Mouse (Mus musculus): Measurements from ENCODE around the gene Hoxa4. TPM values are rescaled to one million over a fixed set of nuclear protein-coding genes. Genes with fewer than 3 reads are reported as not detected.

Gene Hoxa4
- 0.17 and 1.4 TPM in 2 replicates for polyA plus RNA-seq (2016; fragmentation: Nextera tagmentation; extraction: Ambion mirVana)

DNA sequence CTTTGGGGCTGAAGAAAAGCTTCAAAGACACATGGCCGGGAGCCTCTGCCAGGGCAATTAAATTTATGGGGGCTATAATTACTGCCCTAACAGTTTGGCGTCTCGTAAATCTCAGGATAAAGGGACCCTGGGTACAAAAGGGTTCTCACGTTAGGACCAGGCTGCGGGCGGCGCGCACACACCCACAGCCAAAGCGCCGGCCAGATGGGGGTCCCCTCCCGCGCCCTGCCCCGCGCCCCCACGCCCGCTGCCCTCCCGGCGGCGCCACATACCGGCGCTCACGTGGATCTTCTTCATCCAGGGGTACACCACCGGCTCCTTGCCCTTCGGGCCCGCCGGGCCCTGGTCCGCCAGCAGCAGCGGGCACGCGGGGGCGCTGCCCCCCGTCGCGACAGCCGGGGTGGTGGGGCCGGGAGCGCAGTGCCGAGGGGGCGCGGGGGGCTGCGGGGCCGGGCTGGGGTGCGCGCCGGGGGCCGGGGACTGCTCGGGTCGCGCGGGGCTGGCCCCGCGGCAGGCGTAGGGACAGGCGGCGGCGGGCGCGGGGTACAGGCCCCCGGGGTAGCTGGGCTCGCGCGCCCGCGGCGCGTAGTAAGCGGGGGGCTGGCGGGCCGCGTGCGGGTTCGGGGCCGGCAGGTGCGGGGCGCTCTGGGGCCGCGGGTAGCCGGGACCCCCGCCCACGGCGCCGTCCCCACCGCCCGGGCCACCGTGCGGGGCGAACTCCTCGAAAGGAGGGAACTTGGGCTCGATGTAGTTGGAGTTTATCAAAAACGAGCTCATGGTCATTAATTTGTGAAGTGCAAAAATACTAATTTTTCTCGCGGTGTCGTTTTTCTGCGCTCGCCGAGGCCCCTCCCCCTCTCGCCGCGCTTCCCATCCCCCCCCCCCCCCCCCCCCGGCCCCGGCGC is at the start of gene Hoxa4:
Gene Hoxa4 (minus strand): TSS at position 848 of the 905 bp plus-strand sequence.
- Histone ChIP-seq H3K9me3 (no peaks in the 10 kb centered on the region), H3K27me3 (ENCODE audit: insufficient read depth, poor library complexity, severe bottlenecking) (peaks cover 100% of the 10 kb centered on the region), H3K4me1 (peaks cover 15% of the 10 kb centered on the region), H3K36me3 (no peaks in the 10 kb centered on the region), H3K27ac (peak within 1 kb of the TSS; percentile 83), H3K4me3 (peak within 1 kb of the TSS; percentile 61)
- WGBS: 2% methylated on average over 97 of the region's 102 CpGs
- peak; percentile 76 for DNase-seq (ENCODE audit: low spot score)

DNA sequence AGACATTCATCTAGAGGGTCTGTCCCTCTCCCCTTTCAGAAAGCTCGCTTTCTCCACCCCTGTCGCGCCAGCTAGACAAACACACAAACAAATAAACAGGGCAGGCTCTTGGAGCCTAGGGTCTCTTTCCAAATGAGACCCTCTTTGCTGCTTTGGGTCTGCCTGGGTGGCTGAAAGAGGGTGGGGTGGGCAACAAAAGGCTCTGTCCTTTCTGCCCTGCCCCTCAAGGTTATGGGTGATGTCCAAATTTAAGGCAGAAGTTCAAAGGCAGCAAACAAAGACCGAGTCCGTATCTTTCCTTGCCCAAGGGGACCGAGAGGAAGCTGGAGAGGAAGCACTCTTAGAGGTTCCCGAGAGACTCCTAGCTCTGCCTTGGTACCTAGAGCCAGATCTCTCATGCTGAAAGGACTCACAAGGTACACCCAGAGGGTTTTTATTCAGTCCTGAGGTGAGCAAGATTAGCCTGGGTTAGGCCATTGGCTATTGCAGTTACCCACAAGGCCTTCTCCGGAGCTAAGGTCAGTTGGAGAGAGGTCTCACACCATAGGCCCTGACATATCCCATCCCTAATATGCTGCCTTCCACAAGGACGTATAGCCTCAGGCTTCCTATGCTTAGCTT is 49.6 kb upstream of the Hoxa4 start:
- DNase-seq (ENCODE audit: low spot score): peak; percentile 70
- Histone ChIP-seq H3K36me3 (no peaks in the 10 kb centered on the region), H3K4me1 (peaks cover 9% of the 10 kb centered on the region; the same call in 1 of the 2 replicates), H3K27me3 (ENCODE audit: insufficient read depth, poor library complexity, severe bottlenecking) (peaks cover 99% of the 10 kb centered on the region), H3K4me3 (no peak overlapping the region; the same call in 1 of the 2 replicates), H3K27ac (no peak overlapping the region), H3K9me3 (no peaks in the 10 kb centered on the region)
- WGBS: 3% methylated on average over 9 of the region's 9 CpGs

DNA sequence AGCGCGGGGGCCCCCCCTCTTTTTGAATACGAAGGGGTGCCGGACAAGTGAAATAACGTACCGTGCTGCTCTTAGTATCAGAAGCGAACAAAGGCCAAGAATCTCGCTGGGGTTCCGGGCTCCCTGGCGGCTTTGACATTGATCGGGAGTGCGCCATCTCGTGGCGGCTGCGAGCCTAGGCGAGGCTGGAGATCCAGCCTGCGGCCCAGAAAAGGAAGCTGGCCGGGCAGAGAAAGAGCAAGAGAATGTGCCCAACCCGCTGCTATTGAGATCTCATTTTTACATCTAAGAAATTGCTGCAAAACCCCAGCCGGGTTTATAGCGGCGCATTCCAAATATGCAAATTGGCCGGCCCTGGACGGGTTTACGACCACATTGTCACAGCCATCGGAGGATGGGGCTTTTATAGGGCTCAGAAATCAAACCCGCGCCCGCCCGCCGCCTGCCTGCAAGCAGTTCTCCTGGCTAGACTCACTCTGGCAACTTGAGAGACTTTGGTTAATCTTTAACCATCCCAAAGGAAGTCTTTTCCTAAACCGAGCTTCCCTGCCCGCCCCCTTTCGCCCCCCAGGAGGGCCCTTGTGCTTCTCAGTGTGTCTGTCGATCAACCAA is 48.9 kb upstream of the Hoxa4 start, which contains the start of gene Hoxa10:
Gene Hoxa10 (minus strand): TSS at position 466 of the 612 bp plus-strand sequence.
- Histone ChIP-seq H3K36me3 (no peaks in the 10 kb centered on the region), H3K27ac (no peak within 1 kb of the TSS), H3K4me3 (peak within 1 kb of the TSS; percentile 46), H3K27me3 (ENCODE audit: insufficient read depth, poor library complexity, severe bottlenecking) (peaks cover 99% of the 10 kb centered on the region), H3K9me3 (no peaks in the 10 kb centered on the region), H3K4me1 (peaks cover 9% of the 10 kb centered on the region; the same call in 1 of the 2 replicates)
- WGBS: under 1% methylated on average over 35 of the region's 35 CpGs
- peak; percentile 89 for DNase-seq (ENCODE audit: low spot score)

DNA sequence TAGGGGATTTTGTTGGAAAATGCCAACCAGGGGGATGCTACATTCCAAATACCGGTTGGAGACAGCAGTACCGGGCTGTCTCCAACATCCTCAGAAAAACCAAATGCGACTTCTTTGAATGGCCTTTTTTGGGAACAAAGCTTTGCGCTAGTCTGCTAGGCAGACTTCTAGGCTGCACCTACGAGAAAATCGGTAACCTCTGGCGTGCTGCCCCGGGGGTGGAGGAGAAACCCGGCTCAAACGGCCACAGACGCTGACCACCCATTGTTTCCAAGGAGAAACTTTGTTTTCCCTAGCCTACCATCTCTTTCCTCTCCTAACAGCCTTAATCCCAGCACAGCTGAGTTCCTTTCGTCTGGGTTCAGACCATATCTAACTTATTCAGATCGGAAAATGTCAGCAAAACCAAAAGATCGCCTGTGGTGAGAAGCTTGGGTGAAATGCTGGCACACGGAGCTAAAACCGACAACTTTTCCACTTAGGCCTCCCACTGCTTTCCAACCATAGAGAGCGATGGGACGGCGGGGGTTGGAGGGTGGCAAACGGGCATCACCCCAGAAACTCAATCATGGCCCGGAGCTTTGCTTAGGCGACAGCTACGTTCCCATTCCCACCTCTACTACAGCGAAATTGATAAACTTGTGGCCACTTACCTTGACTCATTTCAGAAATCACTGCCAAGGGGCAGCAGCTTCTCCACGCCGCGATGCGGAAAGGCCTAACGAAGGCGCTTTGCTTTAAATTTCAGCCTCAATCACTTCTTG is 48.3 kb upstream of the Hoxa4 start:
- peak overlapping the region; percentile 46 for H3K4me3 ChIP-seq
- no peak overlapping the region for H3K27ac ChIP-seq
- peaks cover 99% of the 10 kb centered on the region for H3K27me3 ChIP-seq (ENCODE audit: insufficient read depth, poor library complexity, severe bottlenecking)
- H3K4me1 ChIP-seq: peaks cover 4% of the 10 kb centered on the region; the same call in 1 of the 2 replicates
- H3K36me3 ChIP-seq: no peaks in the 10 kb centered on the region
- no peaks in the 10 kb centered on the region for H3K9me3 ChIP-seq
- DNase-seq (ENCODE audit: low spot score): peak; percentile 72
- WGBS: 2% methylated on average over 30 of the region's 30 CpGs

DNA sequence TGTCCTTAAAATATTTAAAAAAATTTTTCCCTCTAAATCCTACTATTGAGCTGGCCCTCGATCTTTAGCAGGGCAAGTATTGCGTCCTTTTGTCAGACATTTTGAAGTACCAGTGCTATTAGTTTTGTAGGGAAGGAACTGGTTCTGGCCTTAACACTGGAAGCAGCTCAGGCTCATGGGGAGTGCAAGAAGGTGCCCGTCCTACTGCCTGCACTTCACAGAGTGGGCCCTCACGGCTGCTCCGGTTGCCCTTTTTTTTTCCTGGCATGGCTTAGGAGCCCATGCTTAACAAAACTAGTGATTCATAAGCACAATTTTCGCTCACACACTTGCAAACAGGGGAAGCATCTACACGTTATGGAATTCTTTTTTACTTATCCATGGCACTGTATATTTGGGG is 47.4 kb upstream of the Hoxa4 start:
- no peak overlapping the region for H3K27ac ChIP-seq
- no peak overlapping the region for H3K4me3 ChIP-seq
- no peaks in the 10 kb centered on the region for H3K36me3 ChIP-seq
- peaks cover 9% of the 10 kb centered on the region for H3K4me1 ChIP-seq
- no peaks in the 10 kb centered on the region for H3K9me3 ChIP-seq
- 2% methylated on average over 7 of the region's 7 CpGs for WGBS
- H3K27me3 ChIP-seq (ENCODE audit: insufficient read depth, poor library complexity, severe bottlenecking): peaks cover 99% of the 10 kb centered on the region
- no peak for DNase-seq (ENCODE audit: low spot score)

DNA sequence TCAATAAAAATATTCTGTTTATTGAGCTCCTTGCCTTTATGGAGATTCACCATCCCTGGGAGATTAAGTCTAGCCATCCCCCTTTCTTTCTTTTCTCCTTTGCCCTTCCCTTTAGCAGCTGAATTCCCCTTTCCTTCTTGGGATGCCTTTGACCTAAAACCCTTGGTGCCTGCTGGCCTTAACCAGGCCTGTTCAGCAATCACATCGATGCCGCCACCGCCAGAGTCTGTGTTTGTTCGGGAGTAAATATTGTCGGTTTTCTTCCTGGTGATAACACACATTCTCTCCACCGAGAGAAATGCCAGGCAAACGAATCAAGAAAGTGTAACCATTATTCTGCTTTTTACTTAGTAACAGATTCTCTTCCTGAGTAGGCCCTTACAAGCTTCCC is 46.6 kb upstream of the Hoxa4 start:
- under 1% methylated on average over 7 of the region's 7 CpGs for WGBS
- Histone ChIP-seq H3K36me3 (no peaks in the 10 kb centered on the region), H3K27me3 (ENCODE audit: insufficient read depth, poor library complexity, severe bottlenecking) (peaks cover 99% of the 10 kb centered on the region)

DNA sequence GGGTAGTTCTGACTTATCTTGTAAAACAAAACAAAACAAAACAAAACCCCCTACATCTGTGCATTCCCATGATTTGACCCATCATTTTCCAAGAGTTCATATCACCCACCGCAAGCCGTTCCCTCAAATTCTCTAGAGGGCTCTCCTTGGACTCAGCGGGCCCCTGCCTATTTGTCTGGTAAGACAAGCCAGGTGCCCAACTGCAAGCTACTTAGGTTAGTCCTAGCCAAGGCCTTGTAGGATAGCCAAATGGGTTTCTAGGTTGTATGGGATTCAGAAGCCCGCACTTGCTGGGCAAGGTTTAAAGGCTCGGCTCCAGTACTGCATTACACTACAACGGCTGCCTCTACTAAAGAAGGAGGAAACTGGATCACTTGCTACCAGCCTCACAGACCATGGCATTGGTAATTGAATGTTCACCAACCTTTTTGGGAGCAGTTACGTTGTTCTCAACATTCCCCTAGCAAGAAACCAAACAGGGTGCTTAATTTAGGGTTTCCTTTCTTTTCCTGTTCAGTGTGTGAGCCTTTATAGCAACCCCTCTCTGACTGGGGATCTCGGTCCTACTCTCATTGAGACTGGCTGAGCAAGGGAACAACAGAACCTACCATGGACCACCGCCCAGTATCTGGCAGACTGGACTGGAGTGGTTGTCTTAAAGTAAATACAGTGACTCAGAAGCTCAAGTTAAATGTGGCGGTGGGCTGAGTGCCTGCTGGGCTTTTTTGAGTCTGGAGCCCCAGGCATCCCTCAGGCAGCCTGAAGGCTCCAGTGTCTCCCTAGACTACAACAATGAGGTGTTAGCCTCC is 46.0 kb upstream of the Hoxa4 start:
- Histone ChIP-seq H3K4me3 (no peak overlapping the region), H3K27ac (no peak overlapping the region), H3K27me3 (ENCODE audit: insufficient read depth, poor library complexity, severe bottlenecking) (peaks cover 99% of the 10 kb centered on the region), H3K9me3 (no peaks in the 10 kb centered on the region), H3K36me3 (no peaks in the 10 kb centered on the region), H3K4me1 (peaks cover 15% of the 10 kb centered on the region)
- 10% methylated on average over 10 of the region's 10 CpGs for WGBS
- DNase-seq (ENCODE audit: low spot score): peak; percentile 64

More for the DNA sequence above, 46.6 kb upstream of the Hoxa4 start:
- H3K4me3 ChIP-seq: no peak overlapping the region
- H3K27ac ChIP-seq: no peak overlapping the region
- DNase-seq (ENCODE audit: low spot score): peak; percentile 64
- H3K4me1 ChIP-seq: peaks cover 15% of the 10 kb centered on the region
- no peaks in the 10 kb centered on the region for H3K9me3 ChIP-seq

DNA sequence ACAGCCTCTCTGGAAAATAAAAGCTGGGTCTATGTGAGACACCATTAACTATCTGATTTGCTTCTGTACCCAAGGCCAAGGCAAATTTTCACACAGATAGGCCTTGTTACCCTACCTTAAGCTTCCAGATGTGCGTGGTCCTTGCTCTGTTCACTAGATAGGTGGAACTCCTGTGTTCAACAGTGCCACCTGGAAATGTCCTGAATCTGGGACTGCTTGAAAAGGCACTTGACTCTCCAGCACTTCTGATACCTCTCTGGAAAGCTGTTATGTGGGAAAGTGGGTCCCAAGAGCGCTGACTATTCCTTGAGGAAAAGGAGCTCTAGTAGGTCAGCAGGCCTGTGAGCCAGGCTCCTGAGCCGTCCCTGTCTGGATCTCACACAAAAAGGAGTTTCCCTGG is 45.3 kb upstream of the Hoxa4 start:
- no peak overlapping the region for H3K27ac ChIP-seq
- H3K4me3 ChIP-seq: no peak overlapping the region
- H3K4me1 ChIP-seq: peaks cover 15% of the 10 kb centered on the region
- peaks cover 100% of the 10 kb centered on the region for H3K27me3 ChIP-seq (ENCODE audit: insufficient read depth, poor library complexity, severe bottlenecking)
- H3K9me3 ChIP-seq: no peaks in the 10 kb centered on the region
- no peaks in the 10 kb centered on the region for H3K36me3 ChIP-seq
- WGBS: 8% methylated on average over 3 of the region's 3 CpGs
- DNase-seq (ENCODE audit: low spot score): peak; percentile 61

DNA sequence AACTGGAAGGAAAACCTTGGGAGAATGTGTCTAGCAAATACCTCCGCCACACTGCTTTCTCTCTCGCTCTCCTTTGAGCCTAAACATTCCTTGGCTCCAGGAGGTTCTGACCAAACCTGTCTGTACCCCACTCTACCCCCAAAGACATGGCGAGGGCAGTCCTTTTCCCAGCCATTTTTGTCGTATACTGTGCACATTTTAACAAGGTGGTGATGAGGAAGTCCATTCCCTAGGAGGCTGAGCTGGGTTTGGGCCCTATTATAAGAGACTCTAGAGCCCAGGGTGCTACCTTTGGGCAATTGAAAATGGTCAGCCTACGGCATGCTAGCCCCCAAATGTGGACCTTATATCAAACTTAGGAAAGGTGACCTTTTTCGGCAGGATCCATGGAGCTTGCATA is 44.3 kb upstream of the Hoxa4 start:
- H3K9me3 ChIP-seq: no peaks in the 10 kb centered on the region
- no peaks in the 10 kb centered on the region for H3K36me3 ChIP-seq
- DNase-seq (ENCODE audit: low spot score): peak; percentile 17
- no peak overlapping the region for H3K27ac ChIP-seq
- peaks cover 15% of the 10 kb centered on the region for H3K4me1 ChIP-seq
- WGBS: 15% methylated on average over 6 of the region's 6 CpGs
- peaks cover 99% of the 10 kb centered on the region for H3K27me3 ChIP-seq (ENCODE audit: insufficient read depth, poor library complexity, severe bottlenecking)
- H3K4me3 ChIP-seq: no peak overlapping the region

DNA sequence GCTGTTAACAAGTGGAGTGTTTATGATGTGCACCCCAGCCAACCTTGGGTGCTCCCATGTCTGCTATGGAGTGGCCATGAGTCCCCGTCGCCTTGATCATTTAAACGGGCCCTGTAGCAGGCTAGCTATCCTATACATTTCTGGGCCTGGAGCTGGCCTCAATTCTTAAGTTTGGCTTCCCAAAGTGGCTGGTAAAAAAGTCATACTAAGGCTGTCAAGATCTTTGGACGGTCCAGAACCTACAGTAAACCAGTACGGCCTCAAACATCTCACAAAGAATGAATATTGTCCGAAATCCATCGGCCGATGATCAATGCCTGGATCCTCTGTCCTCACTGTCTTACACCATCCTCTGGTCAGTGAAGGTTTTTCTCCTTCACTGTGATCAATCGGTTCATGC is 43.7 kb upstream of the Hoxa4 start:
- Histone ChIP-seq H3K4me3 (no peak overlapping the region), H3K27ac (no peak overlapping the region)

DNA sequence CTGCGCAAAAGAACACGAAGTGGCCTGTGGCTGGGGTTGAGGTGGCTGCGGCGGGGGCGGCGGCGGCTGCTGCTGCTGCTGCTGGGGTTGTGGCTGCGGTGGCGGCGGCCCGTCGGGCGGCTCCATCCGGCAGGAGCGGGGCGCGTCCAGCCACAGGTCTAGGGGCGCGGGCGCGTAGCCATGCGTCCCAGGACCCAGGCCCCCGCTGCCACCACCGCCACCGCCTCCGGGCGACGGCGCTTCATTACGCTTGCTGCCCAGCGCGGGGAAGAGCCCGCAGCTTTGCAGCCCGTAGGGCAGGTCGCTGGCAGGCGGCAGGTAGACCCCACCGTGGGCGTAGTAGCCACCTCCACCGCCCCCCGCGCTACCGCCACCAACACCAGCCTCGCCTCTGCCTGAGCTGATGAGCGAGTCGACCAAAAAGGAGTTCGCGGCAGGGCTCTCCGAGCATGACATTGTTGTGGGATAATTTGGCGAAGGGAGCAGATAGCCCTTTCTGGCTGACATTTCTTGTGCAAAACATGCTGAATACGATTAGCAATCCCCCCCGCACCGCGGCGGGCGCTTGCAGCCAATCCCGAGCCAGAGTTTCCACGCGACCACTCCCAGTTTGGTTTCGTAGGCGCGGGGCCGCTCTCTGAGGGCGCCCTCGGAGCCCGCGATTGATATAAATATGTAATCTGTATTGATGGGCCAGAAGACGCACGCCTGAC is 43.0 kb upstream of the Hoxa4 start:
- Histone ChIP-seq H3K4me3 (peak overlapping the region; percentile 41), H3K27ac (peak overlapping the region; percentile 53; the same call in 1 of the 2 replicates), H3K27me3 (ENCODE audit: insufficient read depth, poor library complexity, severe bottlenecking) (peaks cover 99% of the 10 kb centered on the region), H3K9me3 (no peaks in the 10 kb centered on the region), H3K4me1 (peaks cover 16% of the 10 kb centered on the region), H3K36me3 (no peaks in the 10 kb centered on the region)
- WGBS: 2% methylated on average over 65 of the region's 68 CpGs
- DNase-seq (ENCODE audit: low spot score): peak; percentile 74

More for the DNA sequence above, 43.7 kb upstream of the Hoxa4 start:
- DNase-seq (ENCODE audit: low spot score): no peak
- WGBS: 23% methylated on average over 9 of the region's 9 CpGs
- H3K9me3 ChIP-seq: no peaks in the 10 kb centered on the region
- peaks cover 19% of the 10 kb centered on the region for H3K4me1 ChIP-seq
- peaks cover 99% of the 10 kb centered on the region for H3K27me3 ChIP-seq (ENCODE audit: insufficient read depth, poor library complexity, severe bottlenecking)
- no peaks in the 10 kb centered on the region for H3K36me3 ChIP-seq

Data from heart, embryonic 10.5 days (tissue).